Mouse (Mus musculus) hematopoietic stem cell, adult 5-6 weeks (primary cell): ENCODE results near the gene Onecut3. TPM values are rescaled to one million over a fixed set of nuclear protein-coding genes. Genes with fewer than 3 reads are reported as not detected.

Experiments
- ATAC-seq, 2 experiments: fragments of 125-278 bp in 1 of 2; replicated peaks in 1 of 2; 2 replicates each; pipeline ENCODE4 v1.8.0; 2016 to 2017; ENCODE audit warnings: inconsistent platforms in 2 of 2, mild to moderate bottlenecking in 2 of 2, moderate number of reproducible peaks in 2 of 2, low read depth in 1 of 2, moderate TSS enrichment in 1 of 2; ENCODE audit not compliant: low FRiP score in 2 of 2, poor library complexity in 2 of 2, severe bottlenecking in 2 of 2, insufficient read depth in 1 of 2, low TSS enrichment in 1 of 2
- total RNA-seq: library from RNA; stranded (forward); fragments of 172-1452, 232-1000 nt; gene quantifications from 2 replicates; pipeline ENCODE4 v1.2.3, GENCODE M21; 2017

The Onecut3 gene
- total RNA-seq, 1 experiment from 2014 or later = not detected

DNA sequence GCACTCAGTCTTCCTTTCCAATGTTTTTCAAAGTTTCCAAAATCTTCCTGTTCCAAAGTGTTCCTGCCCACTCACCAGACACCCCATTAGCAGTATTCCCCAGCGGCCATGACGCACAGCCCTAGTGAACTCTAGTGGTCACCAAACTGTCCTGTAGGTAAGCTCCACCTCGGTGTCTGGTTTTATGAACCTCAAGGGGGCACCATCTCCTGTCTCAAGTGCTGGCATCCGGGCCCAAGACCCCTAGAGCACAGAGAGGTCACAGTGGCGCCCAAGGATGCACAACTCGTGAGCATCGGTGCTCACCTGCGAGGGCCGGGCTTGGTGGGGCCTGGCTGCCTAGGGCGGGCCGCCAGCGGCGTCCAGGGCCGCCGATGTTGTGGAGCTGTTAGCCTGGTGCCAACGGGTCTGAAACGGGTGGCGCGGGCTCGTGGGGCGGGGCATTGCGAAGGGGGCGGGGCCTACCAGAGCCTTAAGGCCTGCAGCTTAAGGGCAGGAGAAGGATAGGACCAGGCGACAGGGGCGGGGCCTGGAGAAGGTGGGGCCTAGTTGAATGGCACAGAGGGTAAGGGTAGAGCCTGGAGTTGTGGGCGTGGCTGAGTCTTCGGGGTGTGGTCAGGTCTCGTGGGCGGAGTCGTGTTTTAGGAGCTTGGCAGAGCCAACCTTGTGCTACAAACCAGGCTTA lies 44.2 kb downstream of the Onecut3 start, which contains the start of gene Atp8b3:
Gene Atp8b3 (minus strand): TSS at position 415 of the 685 bp plus-strand sequence.
- peak; percentile 86 for ATAC-seq

GRCm38 (mm10) chr10:80539493-80539892 lies 44.9 kb downstream of the Onecut3 start:
- ATAC-seq = no peak

DNA sequence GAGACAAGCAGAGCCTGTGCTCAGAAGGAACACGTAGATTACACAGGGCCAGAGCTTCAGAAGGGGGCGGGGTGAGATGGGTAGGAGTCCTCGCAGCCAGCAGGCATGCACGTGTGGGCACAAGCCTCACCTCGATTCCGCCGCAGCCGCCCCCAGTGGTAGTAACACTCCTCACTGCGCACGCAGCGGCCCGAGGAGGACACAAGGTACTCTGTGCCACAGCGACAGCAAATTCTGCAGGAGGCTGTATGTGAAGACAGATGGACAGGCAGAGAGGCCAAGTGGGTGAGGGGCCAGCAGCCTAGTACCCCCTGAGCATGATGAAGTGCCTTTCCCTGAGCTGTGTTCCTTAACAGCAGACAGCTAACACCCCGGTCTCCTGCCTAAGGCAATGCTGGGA lies 49.2 kb downstream of the Onecut3 start:
- no peak for ATAC-seq

DNA sequence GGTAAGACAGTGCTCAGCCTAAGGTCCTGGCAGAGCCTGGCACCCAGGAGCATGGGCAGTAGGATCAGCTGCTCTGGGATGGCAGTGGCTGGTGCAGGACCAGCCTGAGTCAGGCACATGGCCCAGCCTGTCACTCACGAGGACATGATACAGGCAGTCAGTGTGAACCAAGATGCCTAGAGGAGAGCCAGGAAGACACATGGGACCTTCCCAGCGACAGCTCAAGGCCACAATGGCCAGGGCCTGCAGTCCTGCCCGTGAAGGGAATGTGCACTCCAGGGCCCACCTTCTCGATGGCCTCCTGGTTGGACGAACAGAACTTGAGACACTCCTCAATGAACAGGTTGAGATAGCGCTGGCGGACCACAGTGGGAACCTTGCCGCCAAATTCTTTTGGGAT lies 51.0 kb downstream of the Onecut3 start:
- ATAC-seq = no peak

DNA sequence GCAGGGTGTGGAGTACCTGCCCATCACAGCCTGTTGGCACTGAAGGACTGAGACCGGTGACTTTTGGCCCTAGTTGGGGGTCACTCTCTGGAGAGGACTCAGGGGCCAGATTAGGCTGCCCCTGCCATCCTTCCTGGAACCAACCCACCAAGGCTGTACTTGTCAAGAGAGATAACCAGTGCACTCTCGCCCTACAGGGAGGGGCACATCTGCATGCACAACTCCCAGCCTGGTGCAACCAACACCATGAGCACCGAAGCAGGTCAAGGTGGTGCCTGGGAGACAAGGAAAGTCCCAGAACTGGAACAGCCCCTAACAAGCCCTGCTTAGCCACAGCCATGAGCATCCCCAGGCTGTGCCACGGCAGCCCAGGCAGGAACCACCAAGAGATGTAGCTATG lies 52.3 kb downstream of the Onecut3 start:
- no peak for ATAC-seq

GRCm38 (mm10) chr10:80547539-80547938 lies 52.9 kb downstream of the Onecut3 start:
- ATAC-seq = no peak

- ATAC-seq = peak; percentile 30 to 57; a peak in 2 of 4 replicates
Observed at GRCm38 (mm10) chr10:80548428-80549006, 53.9 kb downstream of the Onecut3 start.

- ATAC-seq = no peak
Observed at GRCm38 (mm10) chr10:80549279-80549678, 54.6 kb downstream of the Onecut3 start.

- no peak for ATAC-seq
Observed at GRCm38 (mm10) chr10:80552364-80552763, 57.7 kb downstream of the Onecut3 start.

DNA sequence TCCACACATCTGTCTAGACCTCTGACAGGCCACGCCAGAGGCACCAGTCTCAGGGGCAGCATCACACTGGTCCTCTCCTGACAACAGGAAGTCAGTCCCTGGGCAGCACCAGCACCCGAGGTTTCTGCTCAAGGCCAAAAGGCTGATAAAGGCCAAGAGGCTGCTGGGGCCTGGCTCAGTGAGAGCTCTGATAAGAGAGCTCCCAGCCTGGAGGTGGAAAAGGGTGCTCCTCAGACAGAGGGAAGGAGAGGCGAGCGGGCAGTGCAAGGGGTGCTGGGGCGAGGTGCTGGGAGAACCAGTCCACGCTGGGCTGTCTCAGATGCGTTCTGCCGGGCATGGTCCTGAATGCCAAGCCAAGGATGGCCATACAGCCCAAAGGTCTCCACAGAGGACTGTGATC lies 58.9 kb downstream of the Onecut3 start:
- ATAC-seq = no peak; a peak in 1 of 4 replicates

DNA sequence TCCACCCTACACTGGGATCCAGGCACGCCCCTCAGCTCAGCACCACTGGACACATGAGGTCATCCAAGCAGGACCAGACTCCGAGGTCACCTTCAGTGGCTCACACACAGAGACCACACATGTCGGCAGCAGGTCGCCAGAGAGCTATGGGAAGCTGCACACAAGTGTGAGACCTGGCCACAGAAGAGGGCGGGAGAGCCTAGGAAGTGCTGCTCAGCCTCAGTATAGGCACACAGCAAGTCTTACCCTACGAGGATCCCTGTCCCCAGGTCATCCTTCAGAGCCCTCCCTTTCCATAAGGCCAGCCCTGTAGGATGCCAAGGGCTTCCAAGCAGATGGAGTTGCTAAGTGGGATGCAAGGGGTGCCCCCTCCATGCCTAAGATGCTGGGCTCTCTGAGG lies 59.4 kb downstream of the Onecut3 start:
- ATAC-seq = no peak

GRCm38 (mm10) chr10:80557346-80557965 lies 62.8 kb downstream of the Onecut3 start:
- no peak for ATAC-seq

DNA sequence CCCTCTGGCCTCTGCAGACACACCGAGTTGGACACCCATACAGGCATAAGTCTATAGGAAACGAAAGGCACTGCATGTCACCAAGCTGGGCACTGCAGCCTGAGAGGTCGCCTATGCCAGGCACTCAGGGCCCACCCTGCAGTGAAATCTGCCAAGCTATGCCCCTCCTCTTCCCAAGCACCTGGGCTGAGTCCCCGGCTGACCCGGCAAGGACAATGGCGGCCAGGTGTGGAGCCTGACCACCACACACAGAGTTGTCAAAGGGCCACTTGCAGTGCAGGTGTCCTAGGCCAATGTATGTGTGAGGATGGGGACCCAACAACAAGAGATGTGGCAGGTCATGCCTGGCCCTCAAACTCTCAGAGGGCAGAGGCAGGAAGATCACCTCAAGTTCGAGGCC lies 64.8 kb downstream of the Onecut3 start:
- ATAC-seq = no peak

- no peak for ATAC-seq
Observed at GRCm38 (mm10) chr10:80560621-80561020, 66.0 kb downstream of the Onecut3 start.

DNA sequence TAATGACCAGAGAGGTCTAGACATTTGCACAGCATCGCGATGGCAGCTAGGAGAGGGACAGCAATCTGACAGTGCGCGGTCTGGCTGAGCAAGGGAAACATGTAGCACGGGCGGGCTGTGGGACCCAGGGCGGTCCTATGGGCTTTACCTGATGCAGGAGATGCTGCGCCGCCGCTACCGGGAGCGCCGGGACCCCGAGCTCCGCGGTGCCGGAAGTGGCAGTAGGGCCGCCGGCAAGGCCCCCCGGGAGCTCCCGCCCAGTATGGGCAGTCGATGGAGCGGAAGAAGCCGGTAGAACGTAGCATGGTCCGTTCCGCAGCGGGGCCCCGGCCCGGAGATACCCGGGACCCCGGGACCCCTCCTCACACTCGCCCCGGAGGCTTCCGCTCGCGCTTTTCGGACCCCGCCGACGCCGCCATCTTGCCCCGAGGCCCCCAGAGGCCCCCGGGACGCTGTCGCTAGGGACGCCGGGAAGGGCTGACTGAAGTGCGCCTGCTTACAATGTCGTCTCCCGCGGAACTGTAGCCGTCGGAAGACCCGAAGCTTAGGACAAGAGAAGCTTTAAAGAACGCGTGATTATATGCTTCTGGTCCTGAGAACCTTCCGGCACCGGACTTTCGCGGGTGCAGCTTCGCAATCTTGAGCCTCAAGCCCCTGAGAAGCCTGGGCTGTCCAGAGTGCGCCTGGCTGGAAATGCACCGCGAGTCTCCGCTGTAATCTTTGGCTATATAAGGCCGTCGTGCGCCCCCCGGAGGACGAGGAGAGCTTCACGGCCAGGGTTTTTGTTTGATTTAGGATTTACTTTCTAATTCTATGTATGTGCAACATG lies 66.7 kb downstream of the Onecut3 start, which contains the start of gene Rexo1:
Gene Rexo1 (minus strand): TSS at position 445 of the 829 bp plus-strand sequence.
- peak; percentile 84 to 85 for ATAC-seq

DNA sequence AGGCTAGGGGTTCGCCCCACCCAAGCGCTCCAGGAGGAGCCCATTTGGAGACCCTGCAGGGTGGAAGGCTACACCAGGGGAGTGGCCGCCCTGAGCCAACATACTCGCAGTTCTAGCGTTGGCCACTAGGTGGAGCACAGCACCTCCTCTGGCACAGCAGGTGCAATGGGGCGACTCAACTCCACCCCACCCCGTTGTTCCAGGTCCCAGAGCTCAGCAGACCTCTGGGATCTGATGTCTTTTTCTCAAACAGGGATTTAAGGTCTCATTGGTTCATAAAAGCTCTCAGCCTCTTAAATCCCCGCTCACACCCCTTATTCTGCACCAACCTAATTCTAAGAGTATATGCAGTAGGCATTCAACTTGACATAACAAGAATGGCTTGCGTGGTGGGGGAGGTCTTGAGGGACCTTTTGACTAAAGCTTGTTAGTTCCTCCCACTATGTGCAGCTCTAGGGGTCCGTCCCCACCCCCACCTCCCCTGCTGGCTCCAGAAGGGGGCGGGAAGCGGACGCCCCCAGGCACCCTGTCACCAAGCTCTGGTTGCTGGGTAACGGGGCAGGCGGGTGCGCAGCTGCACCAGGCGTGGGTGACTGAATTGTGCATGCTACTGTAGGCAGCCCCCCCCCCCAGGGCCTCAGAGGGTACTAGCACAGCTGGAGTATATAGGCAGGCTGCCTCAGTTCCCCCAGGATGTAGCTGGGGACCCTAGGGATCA lies 71.9 kb downstream of the Onecut3 start:
- ATAC-seq = peak; percentile 46 to 48; a peak in 3 of 4 replicates
